Mouse (Mus musculus) limb, embryonic 13.5 days (tissue): ENCODE data around the gene Adamtsl2. TPM values are rescaled to one million over a fixed set of nuclear protein-coding genes. Genes with fewer than 3 reads are reported as not detected.

Experiments used
- ATAC-seq: fragments of 200-750 bp; cut with Nextera tagmentation; 2 replicates; pipeline ENCODE4 v1.8.0; 2017; ENCODE audit warnings: low read depth, moderate number of reproducible peaks, moderate TSS enrichment; ENCODE audit not compliant: low FRiP score
- H3K27ac ChIP-seq: fragments of 300-500 bp; sonication (generic); 2 replicates; pipeline ENCODE4 v1.5.1; 2015; ENCODE audit warnings: inconsistent platforms, mild to moderate bottlenecking, moderate library complexity
- H3K27me3 ChIP-seq: fragments of 300-500 bp; sonication (generic); 2 replicates; pipeline ENCODE4 v1.6.1; 2015; ENCODE audit warnings: mild to moderate bottlenecking, inconsistent platforms
- H3K36me3 ChIP-seq: fragments of 300-500 bp; sonication (generic); 2 replicates; pipeline ENCODE4 v1.6.1; 2015; ENCODE audit warnings: inconsistent platforms, mild to moderate bottlenecking, moderate library complexity
- H3K4me1 ChIP-seq: fragments of 300-500 bp; sonication (generic); 2 replicates; pipeline ENCODE4 v1.6.1; 2015; ENCODE audit warnings: inconsistent platforms
- H3K4me2 ChIP-seq: fragments of 300-500 bp; sonication (generic); replicated peaks from 2 replicates; pipeline ENCODE4 v1.6.1; 2015; ENCODE audit warnings: inconsistent platforms, mild to moderate bottlenecking, moderate library complexity
- H3K4me3 ChIP-seq: fragments of 300-500 bp; sonication (generic); 2 replicates; pipeline ENCODE4 v1.5.1; 2015; ENCODE audit warnings: moderate library complexity, mild to moderate bottlenecking, inconsistent platforms
- H3K9ac ChIP-seq: fragments of 300-500 bp; sonication (generic); 2 replicates; pipeline ENCODE4 v1.6.1; 2015; ENCODE audit warnings: mild to moderate bottlenecking, inconsistent platforms
- H3K9me3 ChIP-seq: fragments of 300-500 bp; sonication (generic); 2 replicates; pipeline ENCODE4 v1.6.1; 2016; ENCODE audit warnings: inconsistent platforms
- WGBS: fragments of 180-500 bp; shearing (Covaris S2); methylation state at CpG from one replicate; pipeline ENCODE4 v1.1.7; 2015; 5-methylcytosine and 5-hydroxymethylcytosine counted together
- polyA plus RNA-seq: library from polyadenylated mRNA; unstranded; fragments of >200 nt; fragmentation: Nextera tagmentation; extraction: Ambion mirVana; gene quantifications from 2 replicates; pipeline ENCODE4 v1.2.1, GENCODE M21; 2015

Adamtsl2 gene
- polyA plus RNA-seq, 1 experiment from 2014 or later = 13.8 TPM

DNA sequence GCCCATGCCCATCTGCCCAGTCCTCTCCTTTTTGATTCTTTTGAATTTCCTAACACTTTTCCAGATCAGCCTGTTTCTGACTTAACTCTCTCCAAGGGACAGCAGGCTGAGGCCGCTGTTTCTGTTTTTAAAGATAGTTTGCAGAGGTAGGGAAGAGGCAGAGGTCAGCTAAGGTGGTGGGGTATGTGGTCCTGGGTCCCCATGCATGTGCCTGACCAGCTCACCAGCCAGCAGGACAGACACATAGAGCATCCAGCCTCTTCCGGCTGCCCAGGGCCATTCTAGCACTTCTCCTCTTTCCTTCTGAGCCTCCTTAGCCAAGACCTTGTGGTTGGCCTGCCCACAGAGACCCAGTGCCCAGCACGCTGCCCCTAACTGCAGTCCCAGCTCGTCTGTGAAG is 20.9 kb upstream of the Adamtsl2 start:
- WGBS = 15% methylated on average over 4 of the region's 4 CpGs
- 0 out of 2 replicates have a peak, but pooled peaks have one; percentile 12 for ATAC-seq
- no peaks in the 10 kb centered on the region for H3K9me3 ChIP-seq
- H3K27ac ChIP-seq = peak overlapping the region; percentile 75; the same call in 1 of the 2 replicates
- H3K4me1 ChIP-seq = peaks cover 37% of the 10 kb centered on the region
- peak overlapping the region; percentile 3; the same call in 1 of the 2 replicates for H3K9ac ChIP-seq
- peak overlapping the region; percentile 50 for H3K4me2 ChIP-seq
- no peaks in the 10 kb centered on the region for H3K36me3 ChIP-seq
- H3K27me3 ChIP-seq = no peaks in the 10 kb centered on the region
- peak overlapping the region; percentile 4; the same call in 1 of the 2 replicates for H3K4me3 ChIP-seq

DNA sequence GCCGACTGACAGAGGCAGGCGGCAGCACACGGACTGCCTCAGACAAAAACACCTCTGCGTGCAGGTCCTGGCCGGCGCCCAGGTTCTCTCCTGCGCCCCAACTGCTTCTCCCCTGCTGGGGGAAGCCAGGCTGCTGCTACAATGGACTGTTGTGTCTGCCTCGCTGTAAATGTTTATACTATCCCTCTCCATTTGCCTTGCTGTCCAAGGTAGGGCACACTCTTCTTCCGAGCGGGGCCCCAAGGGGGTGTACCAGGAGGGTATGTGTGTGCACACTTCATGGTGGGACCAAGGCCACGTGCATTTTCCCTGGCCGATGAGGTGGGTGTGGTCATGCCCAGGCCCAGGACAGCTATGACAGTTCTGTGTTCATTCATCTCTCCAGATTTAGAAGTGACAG is 20.4 kb upstream of the Adamtsl2 start:
- Histone ChIP-seq H3K4me1 (peaks cover 37% of the 10 kb centered on the region), H3K27me3 (no peaks in the 10 kb centered on the region), H3K4me2 (peak overlapping the region; percentile 50), H3K9me3 (no peaks in the 10 kb centered on the region), H3K9ac (no peak overlapping the region), H3K4me3 (peak overlapping the region; percentile 4; the same call in 1 of the 2 replicates), H3K36me3 (no peaks in the 10 kb centered on the region), H3K27ac (peak overlapping the region; percentile 75)
- peak; percentile 43 for ATAC-seq
- 12% methylated on average over 12 of the region's 12 CpGs for WGBS

DNA sequence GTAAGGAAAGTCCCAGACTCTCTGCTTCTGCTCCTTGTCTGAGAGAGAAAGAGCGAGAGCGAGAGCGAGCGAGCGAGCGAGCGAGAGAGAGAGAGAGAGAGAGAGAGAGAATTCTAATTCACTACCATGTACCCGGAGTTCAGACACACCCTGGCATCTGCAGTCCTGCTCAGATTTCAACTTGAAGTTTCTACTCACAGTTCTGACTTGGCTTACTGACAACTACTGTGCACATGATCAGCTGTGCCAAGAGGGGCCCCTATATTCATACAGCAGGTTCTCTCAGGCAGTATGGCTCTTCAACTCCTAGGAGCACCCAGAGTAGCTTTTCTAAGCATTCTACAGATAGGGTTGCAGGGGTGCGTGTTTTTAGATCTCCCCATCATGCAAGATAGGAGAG is 20.0 kb upstream of the Adamtsl2 start:
- peak; percentile 48; the same call in 1 of the 2 replicates for ATAC-seq
- peak overlapping the region; percentile 50 for H3K4me2 ChIP-seq
- 68% methylated on average over 9 of the region's 9 CpGs for whole genome bisulfite sequencing

DNA sequence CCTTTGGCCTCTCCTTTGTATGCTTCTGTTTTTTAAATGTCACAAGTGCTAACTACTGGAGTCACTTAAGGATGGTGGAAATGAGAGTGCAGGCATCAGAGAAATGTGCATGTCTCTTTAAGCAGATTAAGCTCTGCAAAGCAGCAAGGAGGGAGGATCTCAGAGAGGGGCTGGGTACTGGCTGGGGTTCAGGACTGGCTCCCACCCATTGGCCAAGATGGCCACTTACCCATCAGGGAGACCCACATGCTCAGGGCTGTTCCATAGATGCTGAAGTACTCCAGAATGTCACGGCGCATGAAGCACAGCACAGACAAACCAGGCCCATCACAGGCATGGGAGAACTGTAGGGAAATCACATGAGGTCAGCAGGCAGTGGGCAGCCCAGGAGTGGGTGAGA is 12.1 kb upstream of the Adamtsl2 start:
- Histone ChIP-seq H3K9ac (no peak overlapping the region), H3K4me3 (no peak overlapping the region), H3K4me1 (peaks cover 41% of the 10 kb centered on the region), H3K27me3 (no peaks in the 10 kb centered on the region), H3K9me3 (no peaks in the 10 kb centered on the region), H3K36me3 (no peaks in the 10 kb centered on the region), H3K27ac (no peak overlapping the region; the same call in 1 of the 2 replicates), H3K4me2 (no peak overlapping the region)
- 96% methylated on average over 2 of the region's 2 CpGs for WGBS
- no peak for ATAC-seq

More for the DNA sequence above, 20.0 kb upstream of the Adamtsl2 start:
- H3K4me3 ChIP-seq = no peak overlapping the region
- H3K27ac ChIP-seq = peak overlapping the region; percentile 75
- no peak overlapping the region for H3K9ac ChIP-seq
- H3K9me3 ChIP-seq = no peaks in the 10 kb centered on the region
- no peaks in the 10 kb centered on the region for H3K36me3 ChIP-seq
- no peaks in the 10 kb centered on the region for H3K27me3 ChIP-seq
- peaks cover 37% of the 10 kb centered on the region for H3K4me1 ChIP-seq

DNA sequence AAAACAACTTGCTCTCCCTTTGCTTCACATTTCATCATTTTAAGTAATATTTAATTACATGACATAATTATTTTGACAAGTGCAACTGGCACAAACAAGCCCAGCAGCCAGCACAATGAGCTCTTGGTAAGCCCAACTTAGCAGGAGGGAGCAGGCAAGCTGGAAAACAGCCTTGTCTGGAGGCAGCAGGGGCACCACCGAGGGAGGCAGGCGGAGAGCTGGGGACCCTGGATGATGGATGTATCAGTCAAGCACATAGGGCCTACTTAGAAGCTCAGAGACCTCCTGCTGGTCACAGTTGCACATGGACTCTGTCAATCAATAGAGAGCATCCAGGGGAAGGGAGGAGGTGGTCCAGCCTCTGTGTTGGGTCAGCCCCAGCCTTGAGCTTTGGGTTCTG is 11.2 kb upstream of the Adamtsl2 start:
- Histone ChIP-seq H3K4me3 (no peak overlapping the region), H3K4me2 (no peak overlapping the region), H3K9me3 (no peaks in the 10 kb centered on the region), H3K9ac (no peak overlapping the region), H3K27me3 (no peaks in the 10 kb centered on the region), H3K4me1 (peaks cover 49% of the 10 kb centered on the region), H3K27ac (no peak overlapping the region), H3K36me3 (no peaks in the 10 kb centered on the region)
- ATAC-seq = no peak
- WGBS = 32% methylated on average over 2 of the region's 2 CpGs

DNA sequence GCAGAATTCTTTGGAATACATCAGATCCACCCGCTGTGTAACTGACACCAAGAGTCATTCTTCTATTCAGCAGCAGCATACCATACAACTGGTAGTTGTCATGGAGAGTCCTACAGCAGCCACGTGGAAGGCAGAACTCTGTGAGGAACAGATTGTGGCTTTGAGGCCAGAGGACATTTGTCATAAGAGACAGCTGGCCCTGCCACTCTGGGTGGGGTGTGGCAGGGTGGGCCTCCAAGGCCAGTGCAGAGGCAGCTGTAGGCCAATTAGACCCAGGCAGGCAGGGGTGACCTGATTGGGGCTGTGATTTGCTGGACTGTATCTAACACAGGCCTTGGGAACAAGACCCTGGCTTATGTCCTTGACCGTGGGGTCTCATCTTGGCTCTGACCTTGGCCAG is 9.5 kb upstream of the Adamtsl2 start:
- 61% methylated on average over 3 of the region's 3 CpGs for WGBS
- Histone ChIP-seq H3K9me3 (no peaks in the 10 kb centered on the region), H3K27me3 (no peaks in the 10 kb centered on the region), H3K4me3 (no peak overlapping the region), H3K27ac (no peak overlapping the region), H3K36me3 (no peaks in the 10 kb centered on the region), H3K4me1 (peaks cover 66% of the 10 kb centered on the region), H3K9ac (no peak overlapping the region), H3K4me2 (no peak overlapping the region)
- peak; percentile 51 for ATAC-seq

DNA sequence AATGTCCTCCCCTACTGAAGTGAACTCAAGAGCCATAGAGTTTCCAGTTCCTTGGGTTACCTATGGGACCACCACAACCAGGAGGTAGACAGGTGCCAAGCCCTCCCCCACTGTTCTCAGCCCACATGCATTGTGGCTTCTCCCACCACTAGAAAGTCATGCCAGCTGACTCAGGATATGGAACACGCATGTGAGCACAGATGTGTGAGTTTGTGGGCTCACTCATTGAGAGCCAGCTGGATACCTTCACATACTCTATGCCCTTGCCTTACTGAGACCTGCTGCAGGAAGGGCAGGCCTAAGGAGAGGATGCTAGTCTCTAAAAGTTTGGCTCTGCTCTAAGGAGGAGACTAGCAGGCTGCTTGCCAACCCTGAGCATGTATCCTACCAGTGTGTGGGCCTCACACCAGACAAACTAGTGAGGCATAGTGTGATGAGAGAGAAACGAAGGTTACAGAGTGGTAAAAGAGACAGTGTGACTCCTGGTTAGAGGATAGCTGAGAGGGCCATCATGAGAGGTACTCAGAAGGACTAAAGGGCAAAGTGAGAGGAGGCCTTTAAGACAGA is 8.8 kb upstream of the Adamtsl2 start:
- no peak overlapping the region for H3K9ac ChIP-seq
- H3K27me3 ChIP-seq = no peaks in the 10 kb centered on the region
- H3K9me3 ChIP-seq = no peaks in the 10 kb centered on the region
- 0 out of 2 replicates have a peak overlapping the region, but pooled peaks have one; percentile 6 for H3K27ac ChIP-seq
- WGBS = 81% methylated on average over 2 of the region's 2 CpGs
- peak overlapping the region; percentile 27 for H3K4me2 ChIP-seq
- ATAC-seq = no peak
- no peaks in the 10 kb centered on the region for H3K36me3 ChIP-seq
- no peak overlapping the region for H3K4me3 ChIP-seq
- H3K4me1 ChIP-seq = peaks cover 73% of the 10 kb centered on the region

DNA sequence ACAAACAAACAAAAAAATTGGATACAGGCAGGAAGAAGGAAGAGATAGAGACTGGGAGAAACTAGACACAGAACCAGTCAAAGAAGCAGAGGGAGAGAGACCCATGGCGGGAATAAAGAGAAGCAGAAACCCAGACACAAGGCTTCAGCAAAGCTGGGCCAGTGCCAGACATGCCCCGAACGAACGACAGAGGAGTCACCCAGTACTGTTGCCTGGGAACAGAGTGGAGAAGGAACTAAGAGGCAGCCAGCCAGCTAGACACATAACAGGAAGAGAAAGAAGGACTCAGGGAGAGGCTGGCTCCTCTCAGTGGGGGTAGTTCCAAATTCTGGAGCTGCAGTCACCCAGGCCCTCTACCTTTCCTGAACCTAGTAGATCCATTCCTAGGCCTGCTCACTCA is 8.0 kb upstream of the Adamtsl2 start:
- WGBS = 17% methylated on average over 4 of the region's 4 CpGs
- Histone ChIP-seq H3K4me2 (0 out of 2 replicates have a peak overlapping the region, but pooled peaks have one; percentile 9), H3K27ac (0 out of 2 replicates have a peak overlapping the region, but pooled peaks have one; percentile 80), H3K4me3 (peak overlapping the region; percentile 11), H3K36me3 (no peaks in the 10 kb centered on the region), H3K27me3 (no peaks in the 10 kb centered on the region), H3K9me3 (no peaks in the 10 kb centered on the region), H3K4me1 (peaks cover 80% of the 10 kb centered on the region), H3K9ac (peak overlapping the region; percentile 39; the same call in 1 of the 2 replicates)
- no peak for ATAC-seq

DNA sequence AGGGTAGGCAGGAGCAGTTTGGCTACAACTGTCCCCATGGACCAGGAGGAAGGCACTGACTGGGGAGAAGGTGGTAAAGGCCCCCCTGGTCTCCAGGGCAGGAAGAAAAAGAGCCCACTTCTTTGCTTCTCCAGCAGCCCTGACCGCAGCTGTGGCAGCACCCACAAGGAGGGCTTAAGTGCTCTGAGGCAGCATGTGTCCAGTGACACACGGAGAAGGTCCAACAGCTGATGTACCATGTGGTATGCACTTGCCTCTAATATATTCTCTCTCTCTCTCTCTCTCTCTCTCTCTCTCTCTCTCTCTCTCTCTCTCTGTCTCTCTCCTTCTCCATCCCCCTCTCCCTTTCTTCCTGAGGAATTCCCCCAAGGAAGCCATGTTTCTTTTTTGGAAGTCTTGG is 7.2 kb upstream of the Adamtsl2 start, which contains the start of gene Mymk:
Gene Mymk (minus strand): TSS at position 202 of the 400 bp plus-strand sequence.
- no peaks in the 10 kb centered on the region for H3K36me3 ChIP-seq
- peak within 1 kb of the TSS; percentile 11 for H3K4me3 ChIP-seq
- peak within 1 kb of the TSS; percentile 16 for H3K4me2 ChIP-seq
- peak within 1 kb of the TSS; percentile 39; the same call in 1 of the 2 replicates for H3K9ac ChIP-seq
- 53% methylated on average over 2 of the region's 2 CpGs for WGBS
- no peaks in the 10 kb centered on the region for H3K27me3 ChIP-seq
- H3K9me3 ChIP-seq = no peaks in the 10 kb centered on the region
- H3K4me1 ChIP-seq = peaks cover 87% of the 10 kb centered on the region
- no peak for ATAC-seq
- H3K27ac ChIP-seq = peak within 1 kb of the TSS; percentile 80

DNA sequence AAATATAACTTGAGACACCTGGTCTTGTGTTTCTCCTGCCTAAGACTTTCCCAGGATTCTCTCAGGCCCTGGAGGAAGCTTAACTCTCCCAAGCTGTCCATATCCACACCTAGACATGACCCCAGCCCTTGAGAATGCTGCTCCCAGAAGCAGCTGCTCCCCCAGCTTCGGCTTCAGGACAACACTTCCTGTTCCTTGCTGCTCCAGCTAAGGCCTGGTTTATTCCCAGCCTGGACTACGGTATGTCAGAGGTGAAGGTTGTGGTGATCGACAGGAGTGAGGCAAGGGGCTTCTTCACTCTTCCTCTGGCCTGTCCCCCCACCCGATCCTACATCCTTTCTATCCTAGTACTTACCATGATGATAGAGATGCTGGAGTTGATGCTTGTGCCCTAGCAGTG is 5.8 kb upstream of the Adamtsl2 start:
- Histone ChIP-seq H3K4me2 (no peak overlapping the region; the same call in 1 of the 2 replicates), H3K9ac (peak overlapping the region; percentile 4; the same call in 1 of the 2 replicates), H3K27ac (peak overlapping the region; percentile 80), H3K36me3 (no peaks in the 10 kb centered on the region), H3K9me3 (no peaks in the 10 kb centered on the region), H3K4me1 (peaks cover 87% of the 10 kb centered on the region), H3K4me3 (no peak overlapping the region), H3K27me3 (no peaks in the 10 kb centered on the region)
- no peak for ATAC-seq
- 56% methylated on average over 4 of the region's 4 CpGs for WGBS

DNA sequence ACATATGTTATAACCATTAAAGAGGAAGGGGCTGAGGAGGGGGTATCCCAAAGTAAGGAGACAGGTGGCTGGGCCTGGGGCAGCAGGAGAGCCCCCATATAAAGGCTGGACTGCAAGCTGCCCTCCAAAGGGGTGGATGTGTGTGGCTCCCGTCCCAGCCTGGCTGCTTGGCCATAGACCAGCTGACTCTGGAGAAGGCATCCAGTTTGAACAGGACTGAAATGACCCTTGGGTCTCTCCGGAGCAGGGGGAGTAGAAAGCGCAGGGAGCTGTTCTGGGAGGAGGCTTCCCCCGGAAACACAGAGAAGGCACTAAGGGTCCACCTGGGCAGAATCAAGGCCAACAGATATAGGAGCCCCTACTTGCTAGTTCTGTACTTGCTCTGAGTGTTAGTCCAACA is 4.4 kb upstream of the Adamtsl2 start:
- Histone ChIP-seq H3K27ac (peak overlapping the region; percentile 80; the same call in 1 of the 2 replicates), H3K36me3 (no peaks in the 10 kb centered on the region), H3K4me3 (no peak overlapping the region), H3K9me3 (no peaks in the 10 kb centered on the region), H3K9ac (no peak overlapping the region), H3K4me2 (no peak overlapping the region), H3K4me1 (peaks cover 92% of the 10 kb centered on the region), H3K27me3 (no peaks in the 10 kb centered on the region)
- 63% methylated on average over 4 of the region's 4 CpGs for whole genome bisulfite sequencing
- ATAC-seq = no peak

DNA sequence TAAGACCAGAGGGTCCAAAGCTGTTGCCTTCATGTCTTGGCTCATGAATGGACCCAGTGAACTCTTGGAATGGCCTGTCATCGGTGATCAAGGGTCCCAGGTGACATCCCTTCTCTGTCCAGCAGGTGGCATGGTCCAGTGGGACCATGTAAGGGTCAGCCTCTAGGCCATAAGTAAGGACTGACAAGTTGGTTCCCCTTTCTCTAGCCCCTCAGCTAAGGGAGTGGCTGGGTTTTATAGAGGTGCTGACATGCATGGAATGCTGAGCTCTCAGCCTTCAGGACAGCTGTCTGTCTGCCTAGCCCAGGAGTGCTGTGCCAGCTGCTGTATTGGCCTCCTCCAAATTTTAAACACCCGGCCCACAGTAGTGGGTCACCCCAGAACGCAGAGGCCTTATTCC is 3.7 kb upstream of the Adamtsl2 start:
- no peak overlapping the region for H3K9ac ChIP-seq
- no peak overlapping the region for H3K4me3 ChIP-seq
- ATAC-seq = peak; percentile 46; the same call in 1 of the 2 replicates
- H3K27me3 ChIP-seq = no peaks in the 10 kb centered on the region
- H3K9me3 ChIP-seq = no peaks in the 10 kb centered on the region
- no peak overlapping the region for H3K4me2 ChIP-seq
- WGBS = 40% methylated on average over 3 of the region's 3 CpGs
- H3K4me1 ChIP-seq = peaks cover 96% of the 10 kb centered on the region
- H3K27ac ChIP-seq = peak overlapping the region; percentile 80
- H3K36me3 ChIP-seq = no peaks in the 10 kb centered on the region
